Mouse (Mus musculus) C2C12 (cell line): Measurements from ENCODE around the gene Psmd12. TPM values are rescaled to one million over a fixed set of nuclear protein-coding genes. Genes with fewer than 3 reads are reported as not detected.

Source experiments
- H3K27me3 ChIP-seq: one replicate; pipeline ENCODE4 v1.6.1; 2011; ENCODE audit not compliant: control insufficient read depth, insufficient read depth, insufficient read length
- H3K36me3 ChIP-seq: one replicate; pipeline ENCODE4 v1.6.1; 2011; ENCODE audit not compliant: control insufficient read depth, insufficient read depth
- H3K4me3 ChIP-seq: one replicate; pipeline ENCODE4 v1.5.1; 2011; ENCODE audit warnings: mild to moderate bottlenecking, control low read depth; ENCODE audit not compliant: poor library complexity, insufficient read depth, severe bottlenecking
- H3K79me2 ChIP-seq: one replicate; pipeline ENCODE4 v1.6.1; 2011; ENCODE audit not compliant: control insufficient read depth, insufficient read depth
- H3K79me3 ChIP-seq: one replicate; pipeline ENCODE4 v1.6.1; 2011; ENCODE audit warnings: low read depth, control low read depth
- H3ac ChIP-seq: one replicate; pipeline ENCODE3; 2011; ENCODE audit warnings: low read depth; ENCODE audit not compliant: control insufficient read depth, insufficient read length
- CEBPB ChIP-seq: IDR thresholded peaks from one replicate; pipeline ENCODE4 v1.6.1; 2011; ENCODE audit warnings: low read depth, mild to moderate bottlenecking, control low read depth, moderate library complexity
- CTCF ChIP-seq: IDR thresholded peaks from one replicate; pipeline ENCODE4 v1.5.1; 2011; ENCODE audit not compliant: control insufficient read depth, insufficient read depth, insufficient read length
- FOSL1 ChIP-seq: IDR thresholded peaks from one replicate; pipeline ENCODE4 v1.8.0; 2011; ENCODE audit warnings: mild to moderate bottlenecking, low read length; ENCODE audit not compliant: poor library complexity, insufficient read depth, severe bottlenecking
- MAX ChIP-seq: IDR thresholded peaks from one replicate; pipeline ENCODE4 v1.6.1; 2011; ENCODE audit warnings: mild to moderate bottlenecking, control low read depth
- MYOD1 ChIP-seq: IDR thresholded peaks from one replicate; pipeline ENCODE4 v1.6.1; 2011; ENCODE audit warnings: low read depth; ENCODE audit not compliant: control insufficient read depth, insufficient read length
- MYOG ChIP-seq: IDR thresholded peaks from one replicate; pipeline ENCODE4 v1.6.1; 2011; ENCODE audit not compliant: control insufficient read depth, insufficient read length; ENCODE audit errors: extremely low read depth
- USF1 ChIP-seq: IDR thresholded peaks from one replicate; pipeline ENCODE4 v1.6.1; 2011; ENCODE audit warnings: low read depth, mild to moderate bottlenecking, control low read depth, moderate library complexity
- polyA plus RNA-seq: library from polyadenylated mRNA; unstranded; fragments of >200 nt; fragmentation: generic; extraction: Trizol; gene quantifications from one replicate; pipeline ENCODE4 v1.2.1, GENCODE M21; 2012; ENCODE audit warnings: missing spikeins

The Psmd12 gene
- polyA plus RNA-seq, 1 experiment: 77.0 TPM

DNA sequence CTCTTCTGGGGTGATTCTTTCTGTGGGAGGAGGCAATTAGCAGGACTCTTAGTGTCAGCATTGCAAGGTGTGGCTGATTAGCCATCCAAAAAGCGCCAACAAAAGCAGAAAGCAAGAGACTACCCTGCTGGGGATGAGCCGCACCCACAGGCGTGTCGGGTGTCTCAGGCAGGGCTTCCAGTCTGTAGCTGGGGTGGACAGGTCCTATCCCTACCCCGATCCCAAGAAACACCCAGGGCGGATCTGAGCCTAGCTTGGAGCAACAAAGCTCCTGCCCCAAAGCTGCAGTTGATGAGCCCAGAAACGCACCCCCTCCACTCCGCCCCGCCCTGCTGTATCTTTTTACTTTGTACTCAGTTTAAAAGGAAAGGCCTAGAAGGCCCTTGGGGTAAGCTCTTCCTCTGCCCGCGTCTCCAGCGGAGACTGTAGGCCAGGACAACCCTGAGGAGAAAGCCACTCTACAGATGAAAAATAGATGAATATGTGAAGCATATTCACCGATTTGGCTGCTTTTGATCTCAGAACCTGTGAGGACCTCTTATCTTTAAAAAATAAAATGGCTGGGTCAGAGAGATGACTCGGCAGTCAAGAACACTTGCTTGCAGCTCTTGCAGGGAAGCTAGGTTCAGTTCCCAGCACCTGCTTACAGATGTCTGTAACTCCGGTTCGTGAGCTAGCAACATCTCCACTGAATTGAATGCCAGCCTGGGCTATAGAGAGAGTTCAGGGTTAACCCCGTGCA, 29.9 kb upstream of the Psmd12 start:
- H3K79me3 ChIP-seq: no peaks in the 10 kb centered on the region
- H3K79me2 ChIP-seq: no peaks in the 10 kb centered on the region
- no peak overlapping the region for H3ac ChIP-seq
- no peaks in the 10 kb centered on the region for H3K27me3 ChIP-seq
- H3K36me3 ChIP-seq: no peaks in the 10 kb centered on the region
- TF ChIP-seq USF1 (no peak), MYOG (no peak), CTCF (no peak), MAX (no peak), MYOD1 (no peak), CEBPB (no peak), FOSL1 (no peak)
- no peak overlapping the region for H3K4me3 ChIP-seq

DNA sequence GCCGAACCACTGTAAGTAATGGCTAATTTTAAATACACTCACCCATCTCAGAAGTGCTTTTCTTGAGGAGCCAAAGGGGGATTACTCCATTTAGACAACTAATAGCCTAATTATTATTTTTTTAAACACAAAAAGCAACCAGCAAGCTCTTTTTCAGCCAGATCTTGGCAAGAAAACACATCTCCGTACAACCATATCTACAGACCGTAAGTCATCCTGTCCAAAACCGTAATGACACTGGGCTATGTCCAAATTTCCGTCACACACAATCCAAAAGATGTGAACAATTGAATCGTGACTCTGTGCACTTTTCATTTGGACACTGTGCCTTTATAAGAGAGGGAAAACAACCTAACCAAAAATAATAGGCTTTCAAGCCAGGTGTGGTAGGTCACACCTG, 29.2 kb upstream of the Psmd12 start:
- H3ac ChIP-seq: no peak overlapping the region
- H3K79me3 ChIP-seq: no peaks in the 10 kb centered on the region
- no peaks in the 10 kb centered on the region for H3K36me3 ChIP-seq
- TF ChIP-seq MYOG (no peak), FOSL1 (no peak), CTCF (no peak), MAX (no peak), USF1 (no peak), CEBPB (no peak), MYOD1 (no peak)
- H3K27me3 ChIP-seq: no peaks in the 10 kb centered on the region
- no peaks in the 10 kb centered on the region for H3K79me2 ChIP-seq
- H3K4me3 ChIP-seq: no peak overlapping the region

DNA sequence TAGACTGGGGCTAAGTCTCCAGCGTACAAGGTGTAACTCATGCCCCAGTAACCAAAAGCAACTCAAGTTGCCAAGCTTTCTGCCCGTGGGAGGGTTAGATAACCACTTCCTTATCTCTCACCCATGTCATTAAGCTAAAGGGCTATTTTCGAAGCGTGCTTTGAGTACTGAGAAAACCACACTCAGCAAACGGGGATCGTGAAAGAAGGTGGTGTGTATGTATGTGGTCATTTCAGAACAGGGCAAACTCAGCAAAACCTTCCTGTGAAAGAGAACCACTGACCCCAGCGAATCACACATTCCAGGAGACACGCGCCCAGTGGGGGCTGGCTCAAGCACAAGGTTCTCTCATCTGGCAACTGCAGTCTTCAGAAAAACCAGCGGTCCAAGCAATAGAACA, 28.2 kb upstream of the Psmd12 start:
- Histone ChIP-seq H3K79me2 (no peaks in the 10 kb centered on the region), H3K4me3 (no peak overlapping the region), H3ac (no peak overlapping the region), H3K27me3 (no peaks in the 10 kb centered on the region), H3K79me3 (no peaks in the 10 kb centered on the region), H3K36me3 (no peaks in the 10 kb centered on the region)
- TF ChIP-seq CEBPB: no peak
- TF ChIP-seq FOSL1: no peak
- TF ChIP-seq MAX: no peak
- no peak for TF ChIP-seq USF1
- TF ChIP-seq MYOD1: no peak

DNA sequence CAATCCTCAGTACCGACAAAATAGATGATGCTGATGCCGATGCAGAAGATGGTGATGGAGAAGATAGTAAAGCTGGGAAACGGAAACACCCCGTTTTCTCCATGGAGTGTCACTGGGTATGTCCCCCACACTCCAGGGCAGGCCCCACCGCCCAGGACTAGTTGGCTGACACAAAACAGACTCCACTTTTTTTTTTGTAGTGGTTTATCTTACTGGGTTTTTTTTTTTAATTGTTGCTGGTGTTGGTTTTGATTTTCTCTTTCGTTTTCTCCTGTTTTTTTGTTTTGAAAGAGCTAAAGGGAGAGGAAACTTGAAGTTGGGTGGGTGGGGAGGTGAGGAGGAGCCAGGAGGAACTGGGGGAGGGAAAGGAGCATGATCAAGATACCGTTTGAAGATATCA, 27.2 kb upstream of the Psmd12 start:
- TF ChIP-seq MAX (no peak), USF1 (no peak), MYOD1 (no peak), CEBPB (no peak), CTCF (no peak), MYOG (no peak), FOSL1 (no peak)
- Histone ChIP-seq H3K27me3 (no peaks in the 10 kb centered on the region), H3K4me3 (no peak overlapping the region)

DNA sequence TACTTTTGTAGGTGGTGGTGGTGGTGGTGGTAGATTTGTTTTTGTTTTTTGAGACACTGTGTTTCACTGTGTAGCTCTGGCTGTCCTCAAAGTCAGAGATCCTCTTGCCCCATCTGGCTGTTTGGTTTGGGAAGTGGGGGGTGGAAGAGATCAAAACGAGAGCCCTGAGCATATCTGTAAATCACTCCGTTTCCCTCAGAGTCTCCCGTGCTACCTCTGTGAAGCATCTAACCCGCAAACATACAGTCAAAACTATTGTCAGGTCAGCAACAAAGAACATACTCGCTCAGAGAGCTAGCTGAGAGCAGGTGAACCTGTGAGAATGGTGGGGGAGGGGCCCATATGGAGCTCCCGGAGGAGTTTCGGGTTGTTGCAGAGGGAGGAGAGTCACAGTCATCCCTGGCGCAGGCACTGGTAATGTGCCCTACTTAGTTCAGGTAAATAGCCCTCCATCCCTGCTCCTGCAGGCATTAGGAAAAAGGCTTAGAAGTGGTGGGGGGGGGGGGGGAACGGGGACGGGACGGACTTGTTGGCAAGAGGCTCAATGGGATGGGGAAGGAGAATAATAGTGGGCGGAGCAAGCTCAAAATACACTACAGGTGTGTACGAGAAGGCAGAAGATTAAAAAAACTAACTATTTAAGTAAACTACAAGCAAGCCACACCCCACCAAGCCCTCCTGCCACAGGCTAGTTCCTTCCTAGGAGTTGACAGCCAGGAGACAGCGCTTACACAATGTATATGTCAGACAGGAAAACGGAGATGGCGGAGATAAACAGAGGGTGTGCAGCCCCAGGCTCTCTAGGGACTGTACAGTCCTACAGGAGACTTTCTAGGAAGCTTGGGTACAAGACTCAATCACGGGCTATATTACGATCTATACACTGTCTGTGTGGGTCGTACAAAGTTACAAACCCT, 24.5 kb upstream of the Psmd12 start:
- Histone ChIP-seq H3K36me3 (no peaks in the 10 kb centered on the region), H3K79me2 (no peaks in the 10 kb centered on the region), H3ac (no peak overlapping the region), H3K4me3 (no peak overlapping the region), H3K79me3 (no peaks in the 10 kb centered on the region), H3K27me3 (no peaks in the 10 kb centered on the region)
- TF ChIP-seq MYOG: no peak
- TF ChIP-seq CTCF: no peak
- no peak for TF ChIP-seq FOSL1
- TF ChIP-seq CEBPB: no peak
- no peak for TF ChIP-seq USF1

More for the DNA sequence above, 27.2 kb upstream of the Psmd12 start:
- H3ac ChIP-seq: no peak overlapping the region
- H3K79me3 ChIP-seq: no peaks in the 10 kb centered on the region
- H3K79me2 ChIP-seq: no peaks in the 10 kb centered on the region
- no peaks in the 10 kb centered on the region for H3K36me3 ChIP-seq
